Mouse (Mus musculus) mouse trophoblast stem cell (cell line): ENCODE measurements around the gene Npcd.

Source experiments
- in situ Hi-C, 2 experiments: fragments of 300-500 bp; cut with MseI, MboI; formaldehyde crosslinking; loops; 2 replicates in 1 of 2; 3 replicates in 1 of 2; pipeline ENCODE4 v1.15.1; 2025

The Npcd gene

GRCm38 (mm10) chr15:79834130-79834880 is at the start of gene Npcd, which contains the start of gene Cbx6:
Gene Npcd (minus strand): TSS chr15:79834237.
Gene Cbx6 (minus strand): TSS chr15:79834688.
- in situ Hi-C loops, result no loop called here

- in situ Hi-C loops, result no loop called here
Observed at GRCm38 (mm10) chr15:79883352-79883822, 49.4 kb upstream of the Npcd start.

- in situ Hi-C loops, result no loop called here
Observed at GRCm38 (mm10) chr15:79882623-79883267, 48.7 kb upstream of the Npcd start.

- in situ Hi-C loops, result no loop called here
Observed at GRCm38 (mm10) chr15:79880477-79880876, 46.4 kb upstream of the Npcd start.

- in situ Hi-C loops, result no loop called here
Observed at GRCm38 (mm10) chr15:79879319-79879718, 45.3 kb upstream of the Npcd start.

- in situ Hi-C loops, result no loop called here
Observed at GRCm38 (mm10) chr15:79878725-79879136, 44.7 kb upstream of the Npcd start.

- in situ Hi-C loops, result no loop called here
Observed at GRCm38 (mm10) chr15:79875261-79875995, 41.4 kb upstream of the Npcd start.

GRCm38 (mm10) chr15:79873995-79874394 is 40.0 kb upstream of the Npcd start:
- in situ Hi-C loops, result no loop called here

GRCm38 (mm10) chr15:79873545-79873944 is 39.5 kb upstream of the Npcd start:
- in situ Hi-C loops, result no loop called here

- in situ Hi-C loops, result no loop called here
Observed at GRCm38 (mm10) chr15:79867260-79868002, 33.4 kb upstream of the Npcd start.

GRCm38 (mm10) chr15:79859821-79860220 is 25.8 kb upstream of the Npcd start:
- in situ Hi-C loops, result no loop called here

- in situ Hi-C loops, result no loop called here
Observed at GRCm38 (mm10) chr15:79858979-79859378, 24.9 kb upstream of the Npcd start.

GRCm38 (mm10) chr15:79850143-79850542 is 16.1 kb upstream of the Npcd start:
- in situ Hi-C loops, result no loop called here

- in situ Hi-C loops, result no loop called here
Observed at GRCm38 (mm10) chr15:79847100-79847499, 13.1 kb upstream of the Npcd start.

GRCm38 (mm10) chr15:79845986-79846385 is 11.9 kb upstream of the Npcd start:
- in situ Hi-C loops, result no loop called here

- in situ Hi-C loops, result no loop called here
Observed at GRCm38 (mm10) chr15:79842985-79843384, 8.9 kb upstream of the Npcd start.

- in situ Hi-C loops, result no loop called here
Observed at GRCm38 (mm10) chr15:79840281-79840680, 6.2 kb upstream of the Npcd start.

- in situ Hi-C loops, result no loop called here
Observed at GRCm38 (mm10) chr15:79834881-79835260, 834 bp upstream of the Npcd start.

- in situ Hi-C loops, result no loop called here
Observed at GRCm38 (mm10) chr15:79833251-79834050, 586 bp downstream of the Npcd start.

GRCm38 (mm10) chr15:79832064-79832900 is 1.8 kb downstream of the Npcd start:
- in situ Hi-C loops, result no loop called here
